Mouse (Mus musculus) splenic B cell, adult 2 months (primary cell): Measurements from ENCODE around the gene Aox2.

Source experiments
- DNase-seq: peaks from one replicate; pipeline ENCODE4 v3.0.0-alpha.2; 2011; ENCODE audit warnings: low read depth, low spot score
- H3K27me3 ChIP-seq: 2 replicates; pipeline ENCODE4 v1.6.1; 2012; ENCODE audit warnings: mild to moderate bottlenecking, low read length, moderate library complexity, mixed read lengths; ENCODE audit not compliant: control insufficient read depth, poor library complexity, insufficient read depth, severe bottlenecking
- H3K36me3 ChIP-seq: 2 replicates; pipeline ENCODE4 v1.6.1; 2012; ENCODE audit warnings: mild to moderate bottlenecking, low read length, moderate library complexity, mixed read lengths; ENCODE audit not compliant: control insufficient read depth, poor library complexity, insufficient read depth, severe bottlenecking

The Aox2 gene

DNA sequence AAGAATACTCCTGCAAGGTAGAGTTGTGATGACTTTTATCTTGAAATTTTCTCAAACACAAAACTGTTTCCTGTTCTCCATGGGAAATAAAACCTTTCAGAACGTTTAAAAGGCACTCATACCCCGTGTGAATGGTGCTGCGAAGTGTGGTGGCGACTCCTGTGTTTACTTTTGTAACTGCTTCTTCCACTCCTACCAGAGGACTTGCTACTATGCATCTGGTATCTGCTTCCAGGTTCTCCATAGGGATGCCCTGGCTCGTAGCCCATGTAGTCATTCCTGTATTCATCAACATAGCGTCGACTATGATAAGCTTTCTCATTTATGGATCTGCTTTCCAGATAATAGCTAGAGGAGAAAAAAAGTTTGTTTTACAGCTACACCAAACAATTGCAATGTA, 142.8 kb downstream of the Aox2 start:
- no peak for DNase-seq
- no peaks in the 10 kb centered on the region for H3K27me3 ChIP-seq

DNA sequence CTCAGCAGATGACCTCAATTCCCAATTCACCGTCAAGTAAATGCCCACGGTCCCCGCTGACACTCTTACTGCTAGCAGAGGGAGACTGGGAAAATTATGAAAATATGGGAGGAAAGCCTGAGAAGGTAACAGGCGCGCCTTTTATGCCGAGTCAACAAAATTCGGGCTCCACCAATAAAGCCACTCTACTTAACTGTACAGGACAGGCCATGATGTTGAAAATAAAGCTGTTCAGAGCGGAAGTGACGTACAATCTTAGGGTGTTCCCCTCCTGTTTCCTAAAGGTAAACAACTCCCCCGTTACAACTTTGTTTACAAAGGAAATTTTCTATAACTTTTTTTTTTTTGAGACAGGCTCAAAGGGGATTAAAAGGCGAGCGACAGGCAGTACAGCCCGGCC, 144.8 kb downstream of the Aox2 start:
- H3K27me3 ChIP-seq = no peaks in the 10 kb centered on the region
- peak; percentile 89 for DNase-seq

More for the DNA sequence above, 142.8 kb downstream of the Aox2 start:
- H3K36me3 ChIP-seq = peaks cover 31% of the 10 kb centered on the region

GRCm38 (mm10) chr1:58423371-58424248, 145.5 kb downstream of the Aox2 start, which contains the start of gene Clk1:
TSS of gene Clk1 (minus strand) at chr1:58424066.
- Histone ChIP-seq H3K27me3 (no peaks in the 10 kb centered on the region), H3K36me3 (peaks cover 14% of the 10 kb centered on the region)
- DNase-seq = peak; percentile 96

More for the DNA sequence above, 144.8 kb downstream of the Aox2 start:
- peaks cover 16% of the 10 kb centered on the region for H3K36me3 ChIP-seq

- DNase-seq = no peak
- Histone ChIP-seq H3K27me3 (no peaks in the 10 kb centered on the region), H3K36me3 (peaks cover 8% of the 10 kb centered on the region)
Observed at GRCm38 (mm10) chr1:58424551-58424950, 146.4 kb downstream of the Aox2 start.
